Mouse (Mus musculus): ENCODE results near the gene Tll2. TPM values are rescaled to one million over a fixed set of nuclear protein-coding genes. Genes with fewer than 3 reads are reported as not detected.

Gene Tll2
- polyA plus RNA-seq, 1 experiment from 2014 or later = not detected

GRCm38 (mm10) chr19:41053530-41053929 is 153.1 kb downstream of the Tll2 start:
- Histone ChIP-seq H3K27ac (ENCODE audit: low read depth, low read length) (peak overlapping the region; percentile 44; the same call in 1 of the 2 replicates), H3K4me2 (replicated peaks; ENCODE audit: low read depth, low read length) (no peak overlapping the region), H3K9ac (ENCODE audit: low read depth, low read length) (no peak overlapping the region), H3K9me3 (ENCODE audit: control insufficient read depth, low read length) (no peaks in the 10 kb centered on the region), H3K4me3 (ENCODE audit: low read length) (no peak overlapping the region), H3K4me1 (ENCODE audit: control insufficient read depth, insufficient read depth, low read length) (peaks cover 6% of the 10 kb centered on the region; the same call in 1 of the 2 replicates), H3K27me3 (ENCODE audit: control insufficient read depth, insufficient read depth, low read length) (no peaks in the 10 kb centered on the region), H3K36me3 (ENCODE audit: control insufficient read depth, insufficient read depth, low read length) (no peaks in the 10 kb centered on the region)
- 41% methylated on average over 10 of the region's 10 CpGs for WGBS
- no peak for ATAC-seq (ENCODE audit: low FRiP score, low TSS enrichment)

- peak overlapping the region; percentile 65 for H3K27ac ChIP-seq (ENCODE audit: low read depth, low read length)
- no peaks in the 10 kb centered on the region for H3K9me3 ChIP-seq (ENCODE audit: control insufficient read depth, low read length)
- peak; percentile 60 for ATAC-seq (ENCODE audit: low FRiP score, low TSS enrichment)
- H3K27me3 ChIP-seq (ENCODE audit: control insufficient read depth, insufficient read depth, low read length) = no peaks in the 10 kb centered on the region
- no peaks in the 10 kb centered on the region for H3K36me3 ChIP-seq (ENCODE audit: control insufficient read depth, insufficient read depth, low read length)
- no peak overlapping the region for H3K9ac ChIP-seq (ENCODE audit: low read depth, low read length)
- peaks cover 6% of the 10 kb centered on the region; the same call in 1 of the 2 replicates for H3K4me1 ChIP-seq (ENCODE audit: control insufficient read depth, insufficient read depth, low read length)
- 53% methylated on average over 5 of the region's 5 CpGs for WGBS
- H3K4me3 ChIP-seq (ENCODE audit: low read length) = no peak overlapping the region
- no peak overlapping the region for H3K4me2 ChIP-seq (replicated peaks; ENCODE audit: low read depth, low read length)
These were observed 154.4 kb downstream of the Tll2 start for GRCm38 (mm10) chr19:41052247-41052646.

DNA sequence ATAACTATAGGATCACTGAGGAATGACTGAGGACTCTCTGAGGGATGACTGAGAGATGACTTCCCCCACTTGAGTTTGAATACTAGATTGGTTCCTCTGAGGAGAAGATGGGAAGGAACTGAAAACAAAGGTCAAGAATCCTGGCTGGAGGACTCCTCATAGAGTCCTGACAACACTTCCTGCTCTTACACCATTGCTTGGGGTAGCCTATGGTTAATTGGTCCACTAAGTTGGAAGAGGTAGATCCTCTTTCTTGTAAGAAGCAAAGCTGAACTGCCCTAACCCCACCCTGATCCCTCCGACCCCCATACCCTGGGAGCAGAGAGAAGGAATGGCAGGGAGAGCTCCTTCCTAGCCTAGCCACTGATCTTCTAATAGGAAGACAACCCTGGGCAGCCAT is 154.9 kb downstream of the Tll2 start:
- peak; percentile 39; the same call in 1 of the 2 replicates for ATAC-seq (ENCODE audit: low FRiP score, low TSS enrichment)
- WGBS = 93% methylated on average over 1 of the region's 1 CpGs

DNA sequence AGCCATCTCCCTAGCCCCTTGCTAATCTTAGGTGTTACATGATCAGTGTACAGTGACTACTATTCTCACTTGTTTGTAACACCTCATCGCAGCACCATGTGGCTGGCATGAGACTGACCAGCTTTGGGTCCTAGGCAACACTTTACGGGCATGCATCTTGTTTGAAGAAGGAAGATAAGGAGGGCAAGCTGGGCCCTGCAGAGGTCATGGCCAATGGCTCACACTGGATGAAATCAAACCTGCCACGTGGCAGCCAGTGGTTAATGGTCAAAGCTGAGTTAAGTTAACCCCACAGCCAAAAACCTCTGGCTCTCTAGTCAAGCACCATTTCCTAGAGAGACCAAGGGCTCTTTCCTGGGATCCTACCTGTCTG is 158.5 kb downstream of the Tll2 start:
- Histone ChIP-seq H3K27ac (ENCODE audit: low read depth, low read length) (no peak overlapping the region), H3K9ac (ENCODE audit: low read depth, low read length) (no peak overlapping the region), H3K9me3 (ENCODE audit: control insufficient read depth, low read length) (no peaks in the 10 kb centered on the region), H3K36me3 (ENCODE audit: control insufficient read depth, insufficient read depth, low read length) (no peaks in the 10 kb centered on the region), H3K4me1 (ENCODE audit: control insufficient read depth, insufficient read depth, low read length) (peaks cover 3% of the 10 kb centered on the region; the same call in 1 of the 2 replicates), H3K4me2 (replicated peaks; ENCODE audit: low read depth, low read length) (no peak overlapping the region), H3K27me3 (ENCODE audit: control insufficient read depth, insufficient read depth, low read length) (no peaks in the 10 kb centered on the region), H3K4me3 (ENCODE audit: low read length) (no peak overlapping the region)
- ATAC-seq (ENCODE audit: low FRiP score, low TSS enrichment) = no peak
- WGBS = 77% methylated on average over 3 of the region's 3 CpGs

More for the DNA sequence above, 154.9 kb downstream of the Tll2 start:
- Histone ChIP-seq H3K9ac (ENCODE audit: low read depth, low read length) (no peak overlapping the region), H3K4me2 (replicated peaks; ENCODE audit: low read depth, low read length) (no peak overlapping the region), H3K36me3 (ENCODE audit: control insufficient read depth, insufficient read depth, low read length) (no peaks in the 10 kb centered on the region), H3K27ac (ENCODE audit: low read depth, low read length) (peak overlapping the region; percentile 65), H3K27me3 (ENCODE audit: control insufficient read depth, insufficient read depth, low read length) (no peaks in the 10 kb centered on the region), H3K4me1 (ENCODE audit: control insufficient read depth, insufficient read depth, low read length) (peaks cover 6% of the 10 kb centered on the region; the same call in 1 of the 2 replicates), H3K9me3 (ENCODE audit: control insufficient read depth, low read length) (no peaks in the 10 kb centered on the region), H3K4me3 (ENCODE audit: low read length) (no peak overlapping the region)

DNA sequence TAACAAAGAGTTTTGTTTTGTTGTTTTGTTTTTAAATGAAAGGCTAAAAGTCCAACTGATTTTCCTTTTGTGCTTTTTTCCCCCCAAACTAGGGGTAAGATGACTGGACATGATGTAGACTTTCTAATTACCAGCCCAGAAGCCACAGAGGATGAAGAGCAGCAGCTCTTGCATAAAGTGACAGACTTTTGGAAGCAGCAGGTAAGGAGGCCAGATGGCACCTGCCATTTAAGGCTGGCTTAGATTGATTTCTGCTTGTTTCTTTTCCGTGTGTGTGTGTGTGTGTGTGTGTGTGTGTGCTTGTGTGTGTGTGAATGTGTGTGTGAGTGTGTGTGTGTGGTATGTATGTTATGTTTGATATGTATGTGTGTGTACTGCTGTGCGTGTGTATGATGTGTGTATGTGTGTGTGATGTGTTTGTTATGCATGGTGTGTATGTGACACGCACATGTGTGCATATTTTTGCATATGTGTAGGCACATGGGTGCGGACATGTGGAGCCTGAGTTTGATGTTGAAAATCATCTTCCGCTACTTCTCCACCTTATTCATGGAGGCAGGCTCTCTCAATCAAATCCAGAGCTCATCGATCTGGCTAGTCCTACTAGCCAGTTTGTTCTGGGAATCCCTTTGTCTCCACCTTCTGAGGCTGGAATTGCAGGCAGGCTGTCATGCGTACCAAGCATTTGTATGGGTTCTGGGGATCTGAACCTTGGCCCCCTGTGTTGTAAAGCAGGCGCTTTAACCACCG is 159.0 kb downstream of the Tll2 start:
- H3K9me3 ChIP-seq (ENCODE audit: control insufficient read depth, low read length) = no peaks in the 10 kb centered on the region
- no peak overlapping the region for H3K4me2 ChIP-seq (replicated peaks; ENCODE audit: low read depth, low read length)
- no peak for ATAC-seq (ENCODE audit: low FRiP score, low TSS enrichment)
- H3K9ac ChIP-seq (ENCODE audit: low read depth, low read length) = no peak overlapping the region
- no peak overlapping the region for H3K4me3 ChIP-seq (ENCODE audit: low read length)
- 87% methylated on average over 9 of the region's 9 CpGs for WGBS
- H3K27ac ChIP-seq (ENCODE audit: low read depth, low read length) = no peak overlapping the region
- H3K27me3 ChIP-seq (ENCODE audit: control insufficient read depth, insufficient read depth, low read length) = no peaks in the 10 kb centered on the region
- H3K36me3 ChIP-seq (ENCODE audit: control insufficient read depth, insufficient read depth, low read length) = no peaks in the 10 kb centered on the region
- H3K4me1 ChIP-seq (ENCODE audit: control insufficient read depth, insufficient read depth, low read length) = 0 out of 2 replicates have a peak, but pooled peaks cover 2% of the 10 kb centered on the region

- ATAC-seq (ENCODE audit: low FRiP score, low TSS enrichment) = no peak
- 43% methylated on average over 10 of the region's 10 CpGs for WGBS
- no peak overlapping the region for H3K4me2 ChIP-seq (replicated peaks; ENCODE audit: low read depth, low read length)
These were observed 161.4 kb downstream of the Tll2 start for GRCm38 (mm10) chr19:41045091-41045770.

GRCm38 (mm10) chr19:41039110-41039509 is 167.5 kb downstream of the Tll2 start:
- Histone ChIP-seq H3K4me3 (ENCODE audit: low read length) (no peak overlapping the region), H3K9ac (ENCODE audit: low read depth, low read length) (no peak overlapping the region), H3K4me1 (ENCODE audit: control insufficient read depth, insufficient read depth, low read length) (no peaks in the 10 kb centered on the region), H3K9me3 (ENCODE audit: control insufficient read depth, low read length) (no peaks in the 10 kb centered on the region), H3K4me2 (replicated peaks; ENCODE audit: low read depth, low read length) (no peak overlapping the region), H3K27ac (ENCODE audit: low read depth, low read length) (no peak overlapping the region), H3K27me3 (ENCODE audit: control insufficient read depth, insufficient read depth, low read length) (no peaks in the 10 kb centered on the region), H3K36me3 (ENCODE audit: control insufficient read depth, insufficient read depth, low read length) (no peaks in the 10 kb centered on the region)
- WGBS = 69% methylated on average over 7 of the region's 7 CpGs
- ATAC-seq (ENCODE audit: low FRiP score, low TSS enrichment) = no peak

More at GRCm38 (mm10) chr19:41045091-41045770, 161.4 kb downstream of the Tll2 start:
- Histone ChIP-seq H3K27ac (ENCODE audit: low read depth, low read length) (no peak overlapping the region), H3K4me1 (ENCODE audit: control insufficient read depth, insufficient read depth, low read length) (0 out of 2 replicates have a peak, but pooled peaks cover 2% of the 10 kb centered on the region), H3K27me3 (ENCODE audit: control insufficient read depth, insufficient read depth, low read length) (no peaks in the 10 kb centered on the region), H3K9ac (ENCODE audit: low read depth, low read length) (no peak overlapping the region), H3K36me3 (ENCODE audit: control insufficient read depth, insufficient read depth, low read length) (no peaks in the 10 kb centered on the region), H3K4me3 (ENCODE audit: low read length) (no peak overlapping the region), H3K9me3 (ENCODE audit: control insufficient read depth, low read length) (no peaks in the 10 kb centered on the region)

- Histone ChIP-seq H3K27me3 (ENCODE audit: control insufficient read depth, insufficient read depth, low read length) (no peaks in the 10 kb centered on the region), H3K9ac (ENCODE audit: low read depth, low read length) (no peak overlapping the region), H3K4me2 (replicated peaks; ENCODE audit: low read depth, low read length) (no peak overlapping the region), H3K36me3 (ENCODE audit: control insufficient read depth, insufficient read depth, low read length) (no peaks in the 10 kb centered on the region), H3K27ac (ENCODE audit: low read depth, low read length) (no peak overlapping the region), H3K4me1 (ENCODE audit: control insufficient read depth, insufficient read depth, low read length) (no peaks in the 10 kb centered on the region), H3K9me3 (ENCODE audit: control insufficient read depth, low read length) (no peaks in the 10 kb centered on the region), H3K4me3 (ENCODE audit: low read length) (no peak overlapping the region)
- WGBS = 76% methylated on average over 4 of the region's 4 CpGs
- ATAC-seq (ENCODE audit: low FRiP score, low TSS enrichment) = no peak
These were observed 170.7 kb downstream of the Tll2 start for GRCm38 (mm10) chr19:41035809-41036551.

Measured in kidney, embryonic 14.5 days (tissue).